Mouse (Mus musculus): ENCODE results near the gene Olfr1465.

Olfr1465 gene

DNA sequence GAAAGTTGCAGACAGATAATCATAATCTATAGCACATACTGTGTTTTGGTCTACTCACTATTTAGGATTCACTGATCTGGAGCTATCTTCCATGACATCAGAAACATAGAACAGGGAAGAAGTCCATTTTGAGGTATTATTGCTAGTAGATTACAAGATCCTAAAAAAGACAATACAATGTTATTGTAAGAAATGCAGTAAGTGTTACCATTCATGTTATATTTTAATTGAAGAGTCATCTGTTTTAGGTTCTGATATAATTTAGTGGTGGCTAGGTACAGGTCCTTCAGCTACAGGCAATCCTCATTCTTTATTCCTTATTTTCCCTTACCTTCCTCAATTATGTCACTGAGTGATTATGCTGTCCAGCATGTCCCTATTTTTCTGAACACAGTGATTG lies at the start of gene Olfr1465:
TSS of gene Olfr1465 (minus strand) at position 101 of the 400 bp plus-strand sequence.
- no peak for DNase-seq

DNA sequence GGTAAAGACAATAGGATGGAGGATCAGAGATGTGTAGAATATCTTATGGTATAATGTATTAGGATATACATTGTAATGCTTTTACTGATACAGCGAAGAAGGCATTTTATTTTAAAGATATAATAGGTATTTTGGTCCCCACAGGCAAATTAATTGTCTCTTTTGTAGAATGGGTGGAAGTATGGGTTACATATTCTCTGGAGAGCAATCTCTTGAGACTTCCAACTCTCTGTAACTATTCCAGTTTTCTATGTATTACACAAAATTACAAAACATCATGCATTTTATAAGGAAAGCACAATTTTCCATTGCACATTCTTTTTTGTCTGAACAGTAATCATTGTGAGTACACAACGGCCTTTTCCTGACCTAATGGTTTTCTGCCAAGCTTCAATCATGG lies 46.6 kb upstream of the Olfr1465 start, which contains the start of gene Olfr1467:
TSS of gene Olfr1467 (plus strand) at position 301 of the 400 bp plus-strand sequence.
- DNase-seq: no peak

DNA sequence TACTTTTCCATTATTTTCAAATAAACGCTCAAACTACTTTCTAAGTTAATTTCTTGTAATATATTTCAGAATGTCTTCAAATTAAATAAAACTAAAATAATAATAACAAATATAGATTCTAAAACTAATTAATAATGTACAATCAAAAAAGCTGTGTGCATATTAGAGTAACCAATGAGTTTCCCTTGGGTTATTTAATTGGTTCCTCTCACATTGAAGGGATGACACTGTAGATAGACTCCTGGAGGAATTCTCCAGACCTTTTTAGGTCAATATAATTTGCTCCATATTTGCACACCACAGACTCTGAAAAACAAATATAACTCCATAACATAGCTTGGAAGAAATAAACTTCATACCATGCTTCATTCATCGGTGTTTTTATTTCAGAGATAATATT lies 23.2 kb upstream of the Olfr1465 start, which contains the start of gene Olfr1466:
TSS of gene Olfr1466 (plus strand) at position 301 of the 400 bp plus-strand sequence.
- DNase-seq: no peak
